Comparison of ENCODE assay signal across 23 mouse cellular contexts in the genomic region with DNA sequence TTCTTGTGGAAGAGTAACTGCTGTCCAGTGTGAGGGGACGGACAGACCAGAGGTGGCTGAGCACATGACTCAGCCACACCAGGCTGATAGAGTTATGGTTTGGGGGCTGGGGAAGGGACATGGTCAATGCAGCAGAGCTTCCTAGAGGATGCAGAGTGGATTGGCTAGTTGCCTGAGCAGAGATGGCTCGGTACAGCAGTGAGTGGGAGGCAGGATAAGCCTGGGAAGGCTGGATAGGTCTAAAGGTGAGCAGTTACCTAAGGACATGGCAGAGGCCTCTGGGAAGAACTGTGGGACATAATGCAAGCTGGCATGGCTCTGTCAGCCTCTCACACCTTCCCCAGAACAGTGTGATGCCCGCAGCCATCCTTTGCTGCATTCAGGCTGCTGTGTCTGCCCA. TPM values are rescaled to one million over a fixed set of nuclear protein-coding genes. Genes with fewer than 3 reads are reported as not detected.
DNase-seq lines count a peak whose midpoint lies in the region; ATAC-seq and TF ChIP-seq lines count a peak whose summit lies in the region.
"Had no signal": no experiment of that assay in that cellular context is flagged by ENCODE, and none has a peak within 500 bp of the region (broad histone marks: within the 10 kb centered on the region; RNA-seq: fewer than 3 reads in every experiment).

No protein-coding gene starts in this region.

- DNase-seq in cerebellum, adult 9-11 months, result peak; percentile 53
- no peak for DNase-seq in cerebellum, adult 8-10 months
- peak; percentile 84 for DNase-seq in heart, adult 11 months
- DNase-seq in heart, postnatal 36 days, result no peak
- no peak for DNase-seq in kidney, adult 2 months
- DNase-seq: adrenal gland, postnatal 14 days; gastrocnemius, postnatal 25 days; heart, postnatal 10 days; kidney, adult 8-10 months; liver, postnatal 0 days; thymus, adult 18-20 months had no signal

- H3K27ac ChIP-seq in kidney, embryonic 15.5 days, result peak overlapping the region; percentile 71
- H3K27ac ChIP-seq in kidney, adult 2 months (ENCODE audit: insufficient read depth, low read depth, low read length), result no peak overlapping the region
- H3K27ac ChIP-seq in midbrain, embryonic 13.5 days, result no peak overlapping the region
- no peak overlapping the region for H3K27ac ChIP-seq in midbrain, embryonic 16.5 days (ENCODE audit: low read length)
- H3K27ac ChIP-seq: embryonic facial prominence, embryonic 10.5 days; heart, embryonic 10.5 days; hindbrain, embryonic 13.5 days; macrophage had no signal

- no peak overlapping the region for H3K9ac ChIP-seq in kidney, embryonic 15.5 days
- 0 out of 2 replicates have a peak overlapping the region, but pooled peaks have one; percentile 14 for H3K9ac ChIP-seq in midbrain, embryonic 13.5 days (replicated peaks)
- H3K9ac ChIP-seq in midbrain, embryonic 16.5 days (ENCODE audit: low read depth, low read length), result no peak overlapping the region
- H3K9ac ChIP-seq: hindbrain, embryonic 13.5 days; liver, postnatal 0 days had no signal

- ATAC-seq in kidney, embryonic 15.5 days (replicated peaks; ENCODE audit: low FRiP score), result peak; percentile 51; the same call in 1 of the 2 replicates
- ATAC-seq in midbrain, embryonic 13.5 days, result no peak
- ATAC-seq in midbrain, embryonic 16.5 days, result no peak
- ATAC-seq: CD4-positive, CD25-positive, alpha-beta regulatory T cell, adult 4 months; forebrain, embryonic 14.5 days; inflammation-experienced regulatory T-cells, adult 6 months; liver, postnatal 0 days; lung, postnatal 0 days had no signal

- 58% methylated on average over 3 of the region's 3 CpGs for WGBS in kidney, embryonic 15.5 days
- 61% methylated on average over 3 of the region's 3 CpGs for WGBS in kidney, adult 2 months
- 66% methylated on average over 3 of the region's 3 CpGs for WGBS in midbrain, embryonic 13.5 days
- 66% methylated on average over 3 of the region's 3 CpGs for WGBS in midbrain, embryonic 16.5 days

- no peak overlapping the region for H3K4me3 ChIP-seq in kidney, embryonic 15.5 days (replicated peaks)
- no peak overlapping the region for H3K4me3 ChIP-seq in kidney, adult 2 months (ENCODE audit: insufficient read depth, low read depth, low read length)
- no peak overlapping the region for H3K4me3 ChIP-seq in midbrain, embryonic 13.5 days (replicated peaks)
- H3K4me3 ChIP-seq in midbrain, embryonic 16.5 days (ENCODE audit: low read depth, low read length), result no peak overlapping the region
- H3K4me3 ChIP-seq: embryonic facial prominence, embryonic 10.5 days; heart, embryonic 10.5 days; hindbrain, embryonic 13.5 days had no signal

- no peak for TF ChIP-seq POLR2A in kidney, adult 2 months (IDR thresholded peaks at IDR 0.05; ENCODE audit: low read depth, low read length)

- intact Hi-C loops in heart, postnatal 36 days (cut with DNase I), result no loop called here

- no peaks in the 10 kb centered on the region for H3K27me3 ChIP-seq in kidney, embryonic 15.5 days
- H3K27me3 ChIP-seq in kidney, adult 2 months (replicated peaks; ENCODE audit: control insufficient read depth, insufficient read depth, low read length), result no peaks in the 10 kb centered on the region
- H3K27me3 ChIP-seq in midbrain, embryonic 13.5 days, result no peaks in the 10 kb centered on the region
- H3K27me3 ChIP-seq in midbrain, embryonic 16.5 days (ENCODE audit: control insufficient read depth, insufficient read depth, low read depth, low read length), result no peaks in the 10 kb centered on the region
- H3K27me3 ChIP-seq: hindbrain, embryonic 13.5 days had no signal

- H3K4me2 ChIP-seq in kidney, embryonic 15.5 days, result no peak overlapping the region
- H3K4me2 ChIP-seq in midbrain, embryonic 13.5 days (replicated peaks), result no peak overlapping the region
- H3K4me2 ChIP-seq in midbrain, embryonic 16.5 days (ENCODE audit: low read length), result no peak overlapping the region
- H3K4me2 ChIP-seq: hindbrain, embryonic 13.5 days; liver, embryonic 11.5 days had no signal

- peaks cover 21% of the 10 kb centered on the region for H3K4me1 ChIP-seq in kidney, embryonic 15.5 days
- 0 out of 2 replicates have a peak, but pooled peaks cover 5% of the 10 kb centered on the region for H3K4me1 ChIP-seq in kidney, adult 2 months (ENCODE audit: control insufficient read depth, insufficient read depth, low read length)
- H3K4me1 ChIP-seq in midbrain, embryonic 13.5 days (replicated peaks), result no peaks in the 10 kb centered on the region
- H3K4me1 ChIP-seq in midbrain, embryonic 16.5 days (ENCODE audit: control insufficient read depth, insufficient read depth, low read length), result no peaks in the 10 kb centered on the region
- H3K4me1 ChIP-seq: hindbrain, embryonic 13.5 days had no signal

- no peak for TF ChIP-seq CTCF in kidney, adult 2 months (conservative IDR thresholded peaks at IDR 0.05; ENCODE audit: insufficient read depth, insufficient read length, low read depth, low read length)

- H3K9me3 ChIP-seq in kidney, embryonic 15.5 days (replicated peaks), result no peaks in the 10 kb centered on the region
- no peaks in the 10 kb centered on the region for H3K9me3 ChIP-seq in midbrain, embryonic 13.5 days
- H3K9me3 ChIP-seq in midbrain, embryonic 16.5 days (replicated peaks; ENCODE audit: control insufficient read depth, low read length, poor library complexity, severe bottlenecking), result no peaks in the 10 kb centered on the region
- H3K9me3 ChIP-seq: embryonic facial prominence, embryonic 10.5 days; heart, embryonic 10.5 days; hindbrain, embryonic 13.5 days had no signal

- peaks cover 97% of the 10 kb centered on the region for H3K36me3 ChIP-seq in kidney, embryonic 15.5 days
- peaks cover 6% of the 10 kb centered on the region; the same call in 1 of the 2 replicates for H3K36me3 ChIP-seq in kidney, adult 2 months (ENCODE audit: control insufficient read depth, insufficient read depth, low read length)
- H3K36me3 ChIP-seq in midbrain, embryonic 13.5 days, result peaks cover 92% of the 10 kb centered on the region
- H3K36me3 ChIP-seq in midbrain, embryonic 16.5 days (ENCODE audit: control insufficient read depth, insufficient read depth, low read length), result peaks cover 52% of the 10 kb centered on the region

RNA-seq across cellular contexts. Expression of a gene that starts 21.7 kb away (rescaled TPM):
- 100 to 1,000 TPM; 123 to 138 TPM for total RNA-seq in heart, postnatal 36 days (2021)
- 18.5 and 21.5 TPM in 2 replicates for polyA plus RNA-seq in kidney, embryonic 15.5 days (2015; fragmentation: Nextera tagmentation; extraction: Ambion mirVana)
- polyA plus RNA-seq in kidney, adult 2 months (2012; rRNA removed), result 41.8 and 42.7 TPM in 2 replicates
- polyA plus RNA-seq in midbrain, embryonic 13.5 days (2015; fragmentation: Nextera tagmentation; extraction: Ambion mirVana), result 15.1 and 16.9 TPM in 2 replicates
- 21.6 and 22.5 TPM in 2 replicates for polyA plus RNA-seq in midbrain, embryonic 16.5 days (2015; fragmentation: Nextera tagmentation; extraction: Ambion mirVana)

Comparison
In these comparisons a context has a peak if more than half of its experiments do, and no peak if none do; other contexts are left out.
1. DNase-seq: peak in cerebellum, adult 9-11 months (single experiment) and heart, adult 11 months (single experiment); none in cerebellum, adult 8-10 months (single experiment), heart, postnatal 36 days (0 of 2) and kidney, adult 2 months (single experiment).